Comparison of ENCODE assay signal across 7 mouse cellular contexts in genomic region chr7:107665221-107665585, GRCm38 (mm10). TPM values are rescaled to one million over a fixed set of nuclear protein-coding genes. Genes with fewer than 3 reads are reported as not detected.
DNase-seq lines count a peak whose midpoint lies in the region; ATAC-seq and TF ChIP-seq lines count a peak whose summit lies in the region.

No protein-coding gene starts in this region.

- peak overlapping the region; percentile 80 for H3K9ac ChIP-seq in embryonic facial prominence, embryonic 13.5 days
- H3K9ac ChIP-seq in heart, embryonic 14.5 days (ENCODE audit: low read length): peak overlapping the region; percentile 77
- H3K9ac ChIP-seq in limb, embryonic 13.5 days: peak overlapping the region; percentile 78

- no peaks in the 10 kb centered on the region for H3K9me3 ChIP-seq in embryonic facial prominence, embryonic 13.5 days
- no peaks in the 10 kb centered on the region for H3K9me3 ChIP-seq in heart, embryonic 14.5 days (ENCODE audit: control insufficient read depth, low read length)
- no peaks in the 10 kb centered on the region for H3K9me3 ChIP-seq in limb, embryonic 13.5 days

- DNase-seq in right cerebral cortex, adult 2 months (ENCODE audit: low spot score in 2 of 2): peak; percentile 32 to 41
- no peak for DNase-seq in cerebellum, postnatal 36 days

- WGBS in embryonic facial prominence, embryonic 13.5 days: 14% methylated on average over 4 of the region's 4 CpGs
- 20% methylated on average over 4 of the region's 4 CpGs for WGBS in heart, embryonic 14.5 days
- 5% methylated on average over 4 of the region's 4 CpGs for WGBS in limb, embryonic 13.5 days

- no peak for TF ChIP-seq CTCF in cortical plate, adult 2 months (IDR thresholded peaks at IDR 0.05; ENCODE audit: extremely low read depth, insufficient read depth, low read length)

- H3K4me2 ChIP-seq in embryonic facial prominence, embryonic 13.5 days: peak overlapping the region; percentile 70
- peak overlapping the region; percentile 79 for H3K4me2 ChIP-seq in heart, embryonic 14.5 days (ENCODE audit: low read length)
- peak overlapping the region; percentile 70 for H3K4me2 ChIP-seq in limb, embryonic 13.5 days (replicated peaks)

- H3K27ac ChIP-seq in cortical plate, adult 2 months (ENCODE audit: insufficient read depth, low read length): peak overlapping the region; percentile 83
- H3K27ac ChIP-seq in embryonic facial prominence, embryonic 13.5 days: peak overlapping the region; percentile 94
- peak overlapping the region; percentile 91 to 96 for H3K27ac ChIP-seq in heart, embryonic 14.5 days (replicated peaks in 1 of 2; ENCODE audit: control insufficient read depth in 1 of 2, insufficient read depth in 1 of 2, low read depth in 2 of 2, low read length in 2 of 2)
- H3K27ac ChIP-seq in limb, embryonic 13.5 days: peak overlapping the region; percentile 94

- peak overlapping the region; percentile 50; the same call in 1 of the 2 replicates for H3K4me3 ChIP-seq in cortical plate, adult 2 months (ENCODE audit: insufficient read depth, low read length)
- peak overlapping the region; percentile 54 for H3K4me3 ChIP-seq in embryonic facial prominence, embryonic 13.5 days
- H3K4me3 ChIP-seq in heart, embryonic 14.5 days (ENCODE audit: control insufficient read depth in 1 of 2, insufficient read depth in 1 of 2, low read depth in 1 of 2, low read length in 2 of 2): peak overlapping the region; percentile 44 to 48
- H3K4me3 ChIP-seq in limb, embryonic 13.5 days: peak overlapping the region; percentile 53

- no peaks in the 10 kb centered on the region for H3K27me3 ChIP-seq in embryonic facial prominence, embryonic 13.5 days
- H3K27me3 ChIP-seq in heart, embryonic 14.5 days (ENCODE audit: control insufficient read depth, insufficient read depth, low read length): no peaks in the 10 kb centered on the region
- no peaks in the 10 kb centered on the region for H3K27me3 ChIP-seq in limb, embryonic 13.5 days

- H3K4me1 ChIP-seq in cortical plate, adult 2 months (ENCODE audit: control insufficient read depth, insufficient read depth, low read length): peaks cover 7% of the 10 kb centered on the region; the same call in 1 of the 2 replicates
- peaks cover 73% of the 10 kb centered on the region for H3K4me1 ChIP-seq in embryonic facial prominence, embryonic 13.5 days
- peaks cover 28 to 38% of the 10 kb centered on the region in 2 experiments for H3K4me1 ChIP-seq in heart, embryonic 14.5 days (ENCODE audit: control insufficient read depth in 2 of 2, insufficient read depth in 2 of 2, low read length in 2 of 2)
- peaks cover 63% of the 10 kb centered on the region for H3K4me1 ChIP-seq in limb, embryonic 13.5 days

- TF ChIP-seq POLR2A in cortical plate, adult 2 months (IDR thresholded peaks at IDR 0.05; ENCODE audit: extremely low read depth, insufficient read depth, low read length): no peak

- peak; percentile 27; the same call in 1 of the 2 replicates for ATAC-seq in embryonic facial prominence, embryonic 13.5 days (ENCODE audit: insufficient number of reproducible peaks, insufficient read depth, low FRiP score, low TSS enrichment, low read depth)
- 0 out of 2 replicates have a peak, but pooled peaks have one; percentile 3 for ATAC-seq in heart, embryonic 14.5 days (ENCODE audit: insufficient number of reproducible peaks, insufficient read depth, low FRiP score, low read depth)
- ATAC-seq in limb, embryonic 13.5 days (ENCODE audit: low FRiP score, low read depth): peak; percentile 38
- no peak for ATAC-seq in monocyte, adult 5-6 weeks (replicated peaks; ENCODE audit: insufficient number of reproducible peaks, low FRiP score, low TSS enrichment, poor library complexity, severe bottlenecking)

- H3K36me3 ChIP-seq in embryonic facial prominence, embryonic 13.5 days: no peaks in the 10 kb centered on the region
- no peaks in the 10 kb centered on the region for H3K36me3 ChIP-seq in heart, embryonic 14.5 days (ENCODE audit: control insufficient read depth, insufficient read depth, low read length)
- no peaks in the 10 kb centered on the region for H3K36me3 ChIP-seq in limb, embryonic 13.5 days

RNA-seq across cellular contexts. Expression of gene 5330417H12Rik, which starts 40.2 kb away (rescaled TPM):
- not detected in 2 replicates for polyA plus RNA-seq in cortical plate, adult 2 months (2012; rRNA removed)
- not detected in 2 replicates for polyA plus RNA-seq in embryonic facial prominence, embryonic 13.5 days (2015; fragmentation: Nextera tagmentation; extraction: Ambion mirVana)
- polyA plus RNA-seq in heart, embryonic 14.5 days (2014; fragmentation: Nextera tagmentation; extraction: Ambion mirVana): not detected in 2 replicates
- polyA plus RNA-seq in limb, embryonic 13.5 days (2015; fragmentation: Nextera tagmentation; extraction: Ambion mirVana): 0.11 TPM in 1 of 2 replicates, not detected in the other
- not detected in 3 replicates for total RNA-seq in monocyte, adult 5-6 weeks (2017)

Comparison
In these comparisons a context has a peak if more than half of its experiments do, and no peak if none do; other contexts are left out.
1. DNase-seq: peak in right cerebral cortex, adult 2 months (2 of 2); none in cerebellum, postnatal 36 days (0 of 2).
2. Peak in every context shown above with its lines, with median percentiles within 50 percentile points of each other: H3K27ac ChIP-seq, H3K4me3 ChIP-seq, H3K4me2 ChIP-seq and H3K9ac ChIP-seq.